Mouse (Mus musculus): ENCODE measurements around the gene Golph3.

- TF ChIP-seq CTCF (IDR thresholded peaks at IDR 0.05; ENCODE audit: borderline replicate concordance, extremely low read depth, insufficient read depth, insufficient read length) (peak; percentile 31; the same call in 1 of the 2 replicates), POLR2A (IDR thresholded peaks at IDR 0.05; ENCODE audit: borderline replicate concordance, extremely low read depth, insufficient read depth, insufficient read length, poor library complexity, severe bottlenecking) (no peak)
Observed at GRCm38 (mm10) chr15:12380548-12380947, 59.3 kb downstream of the Golph3 start.

Measured in brain, embryonic 14.5 days (tissue).